Mouse (Mus musculus) olfactory bulb, adult 2 months (tissue): ENCODE data around the gene Aplp2. TPM values are rescaled to one million over a fixed set of nuclear protein-coding genes. Genes with fewer than 3 reads are reported as not detected.

Experiments
- H3K27ac ChIP-seq: fragments of 200-500 bp; 2 replicates; pipeline ENCODE4 v1.5.1; 2012; ENCODE audit warnings: low read depth, low read length; ENCODE audit not compliant: insufficient read depth
- H3K4me1 ChIP-seq: fragments of 200-500 bp; 2 replicates; pipeline ENCODE4 v1.6.1; 2012; ENCODE audit warnings: low read length; ENCODE audit not compliant: control insufficient read depth, insufficient read depth
- H3K4me3 ChIP-seq: fragments of 200-500 bp; 2 replicates; pipeline ENCODE4 v1.5.1; 2012; ENCODE audit warnings: mild to moderate bottlenecking, low read depth, low read length, moderate library complexity; ENCODE audit not compliant: insufficient read depth
- CTCF ChIP-seq: fragments of 200-500 bp; IDR thresholded peaks from 2 replicates; pipeline ENCODE4 v1.5.1; 2012; ENCODE audit warnings: low read depth, mild to moderate bottlenecking, low read length, moderate library complexity; ENCODE audit not compliant: insufficient read depth
- POLR2A ChIP-seq: fragments of 200-500 bp; IDR thresholded peaks from 2 replicates; pipeline ENCODE4 v1.6.1; 2012; ENCODE audit warnings: mild to moderate bottlenecking, low read depth, low read length, moderate library complexity; ENCODE audit not compliant: insufficient read depth
- WGBS: fragments of 180-500 bp; shearing (Covaris S2); methylation state at CpG from one replicate; pipeline ENCODE4 v1.1.7; 2018; 5-methylcytosine and 5-hydroxymethylcytosine counted together
- polyA plus RNA-seq: library from polyadenylated mRNA; stranded (reverse); fragments of >200 nt; gene quantifications from 2 replicates; pipeline ENCODE4 v1.2.4, GENCODE M21; 2012; ENCODE audit warnings: low replicate concordance; ENCODE audit not compliant: missing spikeins, insufficient read depth, insufficient read length

Gene Aplp2
- 531 TPM in 1 of 2 replicates, not detected in the other for polyA plus RNA-seq

DNA sequence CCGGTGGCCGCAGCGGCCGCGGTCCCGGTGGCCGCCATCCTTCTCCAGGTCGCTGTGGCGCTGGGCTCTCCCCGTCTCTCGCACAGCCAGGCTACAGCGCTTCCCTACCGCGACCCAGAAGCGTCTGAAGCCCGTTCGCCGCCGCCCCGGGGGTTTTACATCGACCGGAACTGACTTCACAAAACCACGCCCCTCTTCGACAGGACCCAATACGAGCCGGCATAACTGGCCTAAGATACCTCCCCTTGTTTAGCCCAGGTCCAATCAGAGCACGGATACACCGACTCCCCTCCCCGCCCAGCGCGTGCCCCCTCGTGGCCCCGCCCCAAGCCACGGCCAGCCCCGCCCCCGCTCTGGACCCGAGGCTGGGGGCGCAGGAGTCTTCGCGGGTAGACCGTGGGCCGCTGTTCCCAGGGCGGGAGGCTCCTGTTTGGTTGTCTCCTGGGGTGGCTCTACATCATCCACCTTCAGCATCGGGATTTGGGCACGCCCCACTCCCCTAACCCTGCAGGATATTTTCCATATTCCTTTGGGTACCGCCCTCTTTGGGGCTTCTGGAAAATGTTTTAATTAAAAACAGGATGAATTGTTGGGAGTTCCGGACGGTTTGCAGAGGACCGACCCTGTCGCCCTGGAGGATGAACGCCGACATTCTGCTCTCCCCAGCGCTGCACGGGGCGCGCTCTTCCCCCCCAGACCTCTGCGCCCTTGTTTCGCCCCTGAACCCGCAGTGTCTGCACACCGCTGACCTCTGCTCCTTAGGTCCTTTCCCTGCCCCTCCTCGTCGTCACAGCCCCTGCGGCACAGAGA, at the start of gene Aplp2:
Gene Aplp2 (minus strand): TSS at position 126 of the 810 bp plus-strand sequence.
- WGBS, result under 1% methylated on average over 63 of the region's 63 CpGs
- Histone ChIP-seq H3K4me3 (peak within 1 kb of the TSS; percentile 100), H3K27ac (peak within 1 kb of the TSS; percentile 89), H3K4me1 (peaks cover 7% of the 10 kb centered on the region)
- TF ChIP-seq POLR2A, result peak; percentile 100
- 0 out of 2 replicates have a peak, but pooled peaks have one; percentile 10 for TF ChIP-seq CTCF

GRCm38 (mm10) chr9:31260219-31260618, 48.6 kb upstream of the Aplp2 start:
- WGBS, result 85% methylated on average over 4 of the region's 4 CpGs
- no peak overlapping the region for H3K27ac ChIP-seq
- no peak for TF ChIP-seq CTCF
- TF ChIP-seq POLR2A, result no peak
- no peak overlapping the region for H3K4me3 ChIP-seq
- H3K4me1 ChIP-seq, result no peaks in the 10 kb centered on the region

DNA sequence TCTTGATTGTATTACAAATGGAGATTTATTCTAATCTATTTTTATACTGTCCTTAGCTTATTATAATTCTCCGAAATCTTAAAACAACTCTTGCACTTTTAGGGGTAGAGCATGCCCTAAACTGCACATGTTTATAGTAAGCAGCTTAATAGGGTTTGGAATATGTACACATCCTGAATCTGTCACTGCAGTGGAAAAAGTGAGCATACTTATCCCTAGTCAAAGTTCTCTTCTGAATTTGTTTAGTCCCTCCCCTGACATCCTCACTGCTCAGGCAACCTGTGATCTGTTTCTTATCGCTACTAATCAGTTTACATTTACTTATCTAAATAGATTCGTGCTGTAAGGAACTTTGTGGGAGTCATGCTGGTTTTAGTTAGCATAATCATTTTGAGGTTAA, 46.6 kb upstream of the Aplp2 start:
- H3K4me1 ChIP-seq, result no peaks in the 10 kb centered on the region
- H3K27ac ChIP-seq, result no peak overlapping the region
- WGBS, result 76% methylated on average over 3 of the region's 3 CpGs
- TF ChIP-seq POLR2A (no peak), CTCF (no peak)
- H3K4me3 ChIP-seq, result no peak overlapping the region

- Histone ChIP-seq H3K4me1 (no peaks in the 10 kb centered on the region), H3K4me3 (no peak overlapping the region), H3K27ac (no peak overlapping the region)
- 64% methylated on average over 7 of the region's 7 CpGs for WGBS
- TF ChIP-seq POLR2A, result no peak
- no peak for TF ChIP-seq CTCF
These were observed 44.3 kb upstream of the Aplp2 start for GRCm38 (mm10) chr9:31255953-31256352.

GRCm38 (mm10) chr9:31254697-31255004, 43.0 kb upstream of the Aplp2 start:
- H3K27ac ChIP-seq, result no peak overlapping the region
- WGBS, result 96% methylated on average over 7 of the region's 7 CpGs
- no peak overlapping the region for H3K4me3 ChIP-seq
- TF ChIP-seq POLR2A, result no peak
- TF ChIP-seq CTCF, result no peak
- H3K4me1 ChIP-seq, result no peaks in the 10 kb centered on the region

GRCm38 (mm10) chr9:31253866-31254696, 42.5 kb upstream of the Aplp2 start:
- 75% methylated on average over 11 of the region's 11 CpGs for WGBS
- TF ChIP-seq CTCF (no peak), POLR2A (no peak)
- no peak overlapping the region for H3K27ac ChIP-seq
- no peaks in the 10 kb centered on the region for H3K4me1 ChIP-seq
- H3K4me3 ChIP-seq, result no peak overlapping the region

DNA sequence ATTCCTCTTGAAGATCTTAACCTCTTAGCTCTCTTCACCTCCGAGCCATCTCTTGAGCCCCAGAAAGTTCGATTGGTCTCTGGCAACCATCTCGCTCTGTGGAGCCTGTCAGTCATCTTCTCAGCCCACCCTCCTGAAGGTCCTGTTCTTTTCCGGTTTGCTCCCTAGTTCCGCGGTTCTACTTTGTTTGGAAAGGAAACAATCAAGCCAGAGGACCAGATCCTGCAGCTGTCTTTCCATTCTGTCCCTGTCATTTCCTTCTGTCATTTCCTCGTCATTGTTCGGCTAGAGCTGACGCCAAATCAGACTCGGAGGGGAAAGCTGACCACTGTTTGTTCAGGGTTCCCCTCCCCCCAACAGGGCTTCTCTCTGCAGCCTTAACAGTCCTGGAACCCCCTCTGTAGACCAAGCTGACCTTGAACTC, 41.7 kb upstream of the Aplp2 start:
- TF ChIP-seq POLR2A (no peak), CTCF (no peak)
- H3K4me3 ChIP-seq, result no peak overlapping the region
- WGBS, result 74% methylated on average over 10 of the region's 10 CpGs
- H3K27ac ChIP-seq, result no peak overlapping the region
- no peaks in the 10 kb centered on the region for H3K4me1 ChIP-seq

GRCm38 (mm10) chr9:31252182-31252799, 40.7 kb upstream of the Aplp2 start:
- Histone ChIP-seq H3K27ac (no peak overlapping the region), H3K4me1 (no peaks in the 10 kb centered on the region), H3K4me3 (no peak overlapping the region)
- 84% methylated on average over 10 of the region's 10 CpGs for WGBS
- TF ChIP-seq CTCF (no peak), POLR2A (no peak)
